Mouse (Mus musculus) R1 (cell line): ENCODE data around the gene Anks1.
A peak's percentile ranks its signal among the peaks of the same experiment; 100 is the strongest.

Experiments used
- DNase-seq: peaks from one replicate; pipeline ENCODE4 v3.0.0-alpha.2; 2018; ENCODE audit warnings: low read depth, low spot score

Anks1 gene

GRCm38 (mm10) chr17:28019785-28020696 lies 110.9 kb downstream of the Anks1 start:
- DNase-seq: peak; percentile 57

- no peak for DNase-seq
Observed at GRCm38 (mm10) chr17:28021911-28022310, 112.8 kb downstream of the Anks1 start.

- no peak for DNase-seq
Observed at GRCm38 (mm10) chr17:28022854-28023655, 113.9 kb downstream of the Anks1 start.

- DNase-seq: no peak
Observed at GRCm38 (mm10) chr17:28025541-28025961, 116.4 kb downstream of the Anks1 start.

GRCm38 (mm10) chr17:28026111-28026872 lies 117.2 kb downstream of the Anks1 start:
- no peak for DNase-seq

- DNase-seq: no peak
Observed at GRCm38 (mm10) chr17:28027197-28027596, 118.1 kb downstream of the Anks1 start.

- no peak for DNase-seq
Observed at GRCm38 (mm10) chr17:28028236-28028635, 119.1 kb downstream of the Anks1 start.

GRCm38 (mm10) chr17:28029308-28029707 lies 120.2 kb downstream of the Anks1 start:
- peak; percentile 91 for DNase-seq

- no peak for DNase-seq
Observed at GRCm38 (mm10) chr17:28030446-28030845, 121.3 kb downstream of the Anks1 start.

- no peak for DNase-seq
Observed at GRCm38 (mm10) chr17:28031281-28031941, 122.3 kb downstream of the Anks1 start.

GRCm38 (mm10) chr17:28032219-28032618 lies 123.1 kb downstream of the Anks1 start:
- DNase-seq: no peak

GRCm38 (mm10) chr17:28033046-28033580 lies 124.0 kb downstream of the Anks1 start:
- no peak for DNase-seq

GRCm38 (mm10) chr17:28034986-28035385 lies 125.9 kb downstream of the Anks1 start:
- DNase-seq: no peak

GRCm38 (mm10) chr17:28036813-28037756 lies 128.0 kb downstream of the Anks1 start:
- no peak for DNase-seq

- DNase-seq: no peak
Observed at GRCm38 (mm10) chr17:28040620-28041019, 131.5 kb downstream of the Anks1 start.

GRCm38 (mm10) chr17:28041298-28041697 lies 132.2 kb downstream of the Anks1 start:
- DNase-seq: no peak

- DNase-seq: no peak
Observed at GRCm38 (mm10) chr17:28042299-28042771, 133.2 kb downstream of the Anks1 start.

GRCm38 (mm10) chr17:28047017-28047416 lies 137.9 kb downstream of the Anks1 start:
- DNase-seq: no peak

- no peak for DNase-seq
Observed at GRCm38 (mm10) chr17:28047520-28047919, 138.4 kb downstream of the Anks1 start.

GRCm38 (mm10) chr17:28048425-28048824 lies 139.3 kb downstream of the Anks1 start:
- peak; percentile 85 for DNase-seq
